Mouse (Mus musculus): ENCODE measurements around the gene Mrpl45. TPM values are rescaled to one million over a fixed set of nuclear protein-coding genes. Genes with fewer than 3 reads are reported as not detected.
"Not testable (repeated sequence)": the region's sequence is repeated elsewhere in the genome, so short reads cannot be mapped to it uniquely, and the experiment has no call there.

The Mrpl45 gene
- 7.5 to 14.9 TPM (median 11.4 TPM) in 3 replicates for total RNA-seq (2017)

DNA sequence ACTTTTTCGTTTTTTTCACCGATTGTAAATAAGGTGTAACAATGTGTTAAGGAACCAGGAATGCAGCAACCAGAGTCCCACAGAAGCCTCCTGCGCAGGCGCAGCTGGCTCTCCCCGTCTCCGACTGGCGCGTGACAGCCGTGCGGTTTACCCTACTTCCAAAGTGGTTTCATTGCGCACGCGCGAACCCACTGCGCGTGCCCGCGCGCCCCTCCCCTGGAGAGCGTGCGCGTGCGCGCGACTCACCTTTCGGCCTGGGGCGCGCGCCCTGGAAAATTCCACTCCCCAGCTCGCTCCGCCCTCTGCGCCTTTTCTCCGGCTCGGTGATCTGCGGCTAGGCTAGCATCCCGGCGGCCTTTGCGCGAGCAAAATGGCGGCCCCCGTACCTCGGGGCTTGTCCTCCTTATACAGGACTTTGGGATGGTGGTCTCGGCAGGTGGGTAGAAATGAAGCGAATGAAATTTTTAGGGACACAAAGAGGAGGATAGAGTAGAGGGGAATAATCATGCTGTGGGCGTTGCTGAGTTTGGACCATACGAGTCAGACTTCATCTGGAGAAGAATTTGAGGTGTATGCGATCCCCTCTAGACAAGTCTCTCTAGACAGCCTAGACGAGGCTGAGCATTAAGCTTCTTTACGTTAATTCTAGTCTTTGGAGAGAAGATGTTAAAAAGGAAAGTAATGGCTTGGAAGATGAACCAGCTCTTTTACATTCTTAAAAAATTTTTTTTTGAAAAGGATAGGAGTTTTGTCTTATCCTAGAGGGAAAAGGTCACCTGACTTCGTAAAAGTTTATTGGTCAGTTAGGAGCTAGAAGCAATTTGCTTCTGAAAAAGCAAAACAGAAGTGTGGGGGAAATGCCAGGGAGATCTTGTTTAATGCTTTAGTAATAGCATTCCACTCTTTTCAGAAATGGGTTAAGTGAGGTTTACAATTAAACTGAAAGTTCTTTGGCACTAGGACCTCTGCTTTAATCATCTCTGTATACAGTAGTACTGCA lies at the start of gene Mrpl45:
Gene Mrpl45 (plus strand): TSS at position 213 of the 1,000 bp plus-strand sequence.
- peak; percentile 96 for ATAC-seq (replicated peaks; ENCODE audit: insufficient number of reproducible peaks, low FRiP score, low TSS enrichment, poor library complexity, severe bottlenecking)

GRCm38 (mm10) chr11:97266544-97266943 lies 49.0 kb upstream of the Mrpl45 start:
- not testable (repeated sequence) for ATAC-seq (replicated peaks; ENCODE audit: insufficient number of reproducible peaks, low FRiP score, low TSS enrichment, poor library complexity, severe bottlenecking)

DNA sequence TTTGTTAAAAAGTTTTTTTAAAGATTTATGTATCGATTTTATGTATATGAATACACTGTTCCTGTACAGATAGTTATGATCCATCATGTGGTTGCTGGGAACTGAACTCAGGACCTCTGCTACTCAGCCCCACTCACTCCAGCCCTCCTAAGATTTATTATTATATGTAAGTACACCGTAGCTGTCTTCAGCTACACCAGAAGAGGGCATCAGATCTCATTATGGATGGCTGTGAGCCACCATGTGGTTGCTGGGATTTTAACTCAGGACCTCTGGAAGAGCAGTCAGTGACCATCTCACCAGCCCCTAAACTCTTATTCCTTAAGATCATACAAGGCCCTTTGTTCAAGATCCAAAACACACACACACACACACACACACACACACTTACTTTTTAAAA lies 45.5 kb upstream of the Mrpl45 start:
- not testable (repeated sequence) for ATAC-seq (replicated peaks; ENCODE audit: insufficient number of reproducible peaks, low FRiP score, low TSS enrichment, poor library complexity, severe bottlenecking)

DNA sequence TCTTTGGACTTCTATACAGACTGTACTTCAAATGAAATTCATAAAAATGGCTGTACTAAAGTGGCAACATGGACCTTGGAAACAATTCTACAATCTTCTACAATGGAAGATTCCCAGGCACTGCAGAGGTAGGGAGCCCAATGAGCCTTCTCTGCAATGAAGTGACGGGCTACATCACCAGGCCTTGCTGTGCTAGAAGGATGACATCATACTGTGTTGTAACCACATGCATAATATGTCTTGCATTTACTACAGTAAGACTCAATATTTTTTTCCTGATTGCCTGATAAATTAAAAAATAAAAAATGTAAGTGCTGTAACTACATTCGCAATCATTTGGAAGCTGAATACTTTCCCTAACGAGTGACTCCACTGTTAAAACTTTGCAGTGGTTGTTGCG lies 42.7 kb upstream of the Mrpl45 start:
- ATAC-seq (replicated peaks; ENCODE audit: insufficient number of reproducible peaks, low FRiP score, low TSS enrichment, poor library complexity, severe bottlenecking), result no peak

GRCm38 (mm10) chr11:97273613-97274012 lies 41.9 kb upstream of the Mrpl45 start:
- ATAC-seq (replicated peaks; ENCODE audit: insufficient number of reproducible peaks, low FRiP score, low TSS enrichment, poor library complexity, severe bottlenecking), result no peak

DNA sequence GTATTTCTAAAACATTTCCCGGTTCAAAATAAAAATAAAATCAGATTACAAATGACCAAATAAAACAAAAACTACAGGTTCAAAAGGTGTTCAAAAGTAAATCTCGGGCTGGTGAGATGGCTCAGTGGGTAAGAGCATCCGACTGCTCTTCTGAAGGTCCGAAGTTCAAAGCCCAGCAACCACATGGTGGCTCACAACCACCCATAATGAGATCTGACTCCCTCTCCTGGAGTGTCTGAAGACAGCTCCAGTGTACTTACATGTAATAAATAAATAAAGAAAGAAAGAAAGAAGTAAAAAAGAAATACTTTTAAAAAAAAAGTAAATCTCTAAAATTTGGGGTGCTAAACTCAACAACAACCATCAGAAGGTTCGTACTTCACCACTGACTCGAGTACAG lies 40.6 kb upstream of the Mrpl45 start:
- not testable (repeated sequence) for ATAC-seq (replicated peaks; ENCODE audit: insufficient number of reproducible peaks, low FRiP score, low TSS enrichment, poor library complexity, severe bottlenecking)

DNA sequence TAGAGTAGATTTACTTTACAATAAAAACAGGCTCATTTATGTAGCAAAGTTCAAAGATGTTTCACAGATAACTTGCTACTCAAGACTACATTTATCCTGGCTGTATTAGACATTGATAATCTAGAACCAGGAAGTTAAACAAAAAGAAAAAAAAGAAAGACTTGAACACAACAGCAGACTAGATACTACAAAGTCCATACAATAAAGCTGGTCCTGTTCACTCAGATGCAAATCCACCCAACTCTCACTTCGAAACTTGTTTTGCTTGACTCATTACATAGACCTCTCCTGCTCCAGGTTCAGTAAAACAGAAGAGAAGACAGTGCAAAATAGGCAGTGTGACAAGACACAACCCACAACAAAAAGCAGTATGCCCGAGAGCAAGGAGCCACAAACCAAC lies 40.2 kb upstream of the Mrpl45 start:
- no peak for ATAC-seq (replicated peaks; ENCODE audit: insufficient number of reproducible peaks, low FRiP score, low TSS enrichment, poor library complexity, severe bottlenecking)

DNA sequence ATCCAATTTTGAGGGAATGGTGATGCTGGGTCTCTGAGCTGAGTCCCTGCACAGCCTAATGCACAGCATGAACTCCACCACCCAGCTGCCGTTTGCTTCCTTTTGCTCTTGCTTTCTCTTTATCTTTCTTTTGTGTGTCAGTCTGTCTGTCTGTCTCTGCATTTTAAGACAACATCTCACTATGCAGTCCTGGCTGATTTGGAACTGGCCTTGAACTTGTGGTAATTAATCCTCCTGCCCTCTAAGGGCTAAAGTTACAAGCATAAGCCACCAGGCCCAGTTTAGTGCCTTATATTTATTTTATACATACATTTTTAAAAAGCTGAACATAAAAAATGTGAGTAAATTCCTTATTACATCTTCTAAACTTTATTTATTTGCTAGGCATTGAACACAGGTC lies 39.5 kb upstream of the Mrpl45 start:
- ATAC-seq (replicated peaks; ENCODE audit: insufficient number of reproducible peaks, low FRiP score, low TSS enrichment, poor library complexity, severe bottlenecking), result no peak

GRCm38 (mm10) chr11:97277166-97277565 lies 38.4 kb upstream of the Mrpl45 start:
- no peak for ATAC-seq (replicated peaks; ENCODE audit: insufficient number of reproducible peaks, low FRiP score, low TSS enrichment, poor library complexity, severe bottlenecking)

- no peak for ATAC-seq (replicated peaks; ENCODE audit: insufficient number of reproducible peaks, low FRiP score, low TSS enrichment, poor library complexity, severe bottlenecking)
Measured at GRCm38 (mm10) chr11:97278456-97278855, 37.1 kb upstream of the Mrpl45 start.

DNA sequence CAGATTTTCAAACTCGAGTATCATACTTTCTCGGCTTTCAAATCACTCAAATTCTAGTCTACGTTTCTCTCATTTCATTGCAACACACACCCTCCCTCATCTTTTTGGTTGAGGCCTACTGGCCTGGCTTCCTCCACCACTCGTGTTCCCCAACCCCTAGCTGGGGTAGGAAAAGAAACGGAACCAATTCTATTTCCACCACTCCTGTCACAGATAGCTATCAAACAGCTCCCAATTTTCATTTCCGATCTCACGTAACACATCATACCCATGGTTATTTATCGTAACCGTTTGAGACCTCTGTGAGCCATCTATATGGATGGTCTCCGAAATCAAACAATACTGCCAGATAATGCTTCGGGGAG lies 36.5 kb upstream of the Mrpl45 start:
- ATAC-seq (replicated peaks; ENCODE audit: insufficient number of reproducible peaks, low FRiP score, low TSS enrichment, poor library complexity, severe bottlenecking), result no peak; the same call in 1 of the 2 replicates

DNA sequence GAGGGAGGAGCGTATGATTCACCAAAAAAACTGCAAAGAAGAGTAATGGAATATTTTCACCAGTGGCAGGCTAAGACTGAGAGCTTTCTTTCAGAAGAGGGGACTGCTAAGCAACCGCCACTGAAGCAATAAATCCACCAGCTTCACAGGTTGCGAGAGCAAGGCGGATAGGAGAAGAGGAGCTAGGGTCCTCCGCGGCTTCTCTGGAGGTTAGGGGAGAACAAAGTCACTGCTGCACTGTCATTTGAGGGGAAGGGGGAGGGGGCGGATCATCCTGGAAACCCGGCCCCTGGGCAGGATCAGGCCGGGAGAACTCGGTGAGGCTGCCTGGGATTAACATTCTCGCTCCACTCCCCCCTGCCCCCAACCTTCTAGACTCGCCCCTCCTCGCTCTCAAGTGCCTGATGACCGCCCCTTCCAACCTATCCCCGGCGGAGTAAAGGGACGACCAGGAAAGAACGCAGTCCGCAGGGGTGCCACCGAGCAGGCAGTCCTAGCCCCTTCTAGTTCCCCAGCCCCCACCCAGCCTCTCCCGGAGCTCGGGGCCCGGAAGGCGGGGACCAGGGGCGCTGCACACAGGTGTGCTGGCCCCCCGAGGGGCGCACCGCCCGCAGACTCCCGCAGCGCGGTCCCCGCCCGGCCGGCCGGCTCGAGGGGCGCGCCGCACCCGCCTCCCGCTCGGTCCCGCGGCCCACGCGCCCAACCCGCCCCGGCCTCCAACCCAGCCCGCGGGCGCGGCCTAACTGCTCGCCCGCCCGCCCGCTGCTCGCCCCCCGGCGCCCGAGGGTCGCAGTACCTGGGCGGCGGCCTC lies 35.9 kb upstream of the Mrpl45 start:
- ATAC-seq (replicated peaks; ENCODE audit: insufficient number of reproducible peaks, low FRiP score, low TSS enrichment, poor library complexity, severe bottlenecking), result no peak; the same call in 1 of the 2 replicates

DNA sequence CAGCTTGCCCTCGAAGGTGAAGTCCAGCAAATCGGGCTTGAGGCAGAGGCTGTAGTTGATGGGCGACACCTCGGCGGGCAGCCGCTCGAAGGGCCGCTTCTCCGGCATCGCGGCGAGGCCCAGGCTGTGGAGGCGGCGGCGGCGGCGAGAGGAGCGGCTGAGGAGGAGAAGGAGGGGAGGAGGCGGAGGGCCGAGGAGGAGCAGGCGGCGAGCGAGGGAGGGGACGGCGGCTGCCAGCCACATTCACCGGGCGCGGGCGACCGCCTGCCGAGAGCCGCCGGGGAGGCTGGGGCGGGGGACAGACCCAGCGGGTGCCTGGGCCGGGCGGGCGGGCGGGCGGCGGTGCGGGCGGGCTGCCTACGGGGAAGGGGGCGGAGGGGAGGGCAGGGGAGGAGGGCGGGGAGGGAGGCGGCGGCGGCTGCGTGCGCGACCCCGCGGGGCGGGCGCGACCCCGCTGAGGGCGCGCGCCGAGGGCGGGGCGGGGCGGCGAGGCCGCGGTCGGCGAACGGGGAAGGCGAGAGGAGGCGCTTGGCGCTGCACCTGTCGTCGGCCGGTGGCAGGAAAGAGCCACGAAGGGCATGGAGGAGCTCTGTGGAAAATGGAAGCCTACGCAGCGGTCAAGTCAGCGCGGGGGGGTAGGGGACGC lies 35.2 kb upstream of the Mrpl45 start, which contains the start of gene Npepps:
Gene Npepps (minus strand): TSS at position 423 of the 646 bp plus-strand sequence.
- ATAC-seq (replicated peaks; ENCODE audit: insufficient number of reproducible peaks, low FRiP score, low TSS enrichment, poor library complexity, severe bottlenecking), result peak; percentile 72

DNA sequence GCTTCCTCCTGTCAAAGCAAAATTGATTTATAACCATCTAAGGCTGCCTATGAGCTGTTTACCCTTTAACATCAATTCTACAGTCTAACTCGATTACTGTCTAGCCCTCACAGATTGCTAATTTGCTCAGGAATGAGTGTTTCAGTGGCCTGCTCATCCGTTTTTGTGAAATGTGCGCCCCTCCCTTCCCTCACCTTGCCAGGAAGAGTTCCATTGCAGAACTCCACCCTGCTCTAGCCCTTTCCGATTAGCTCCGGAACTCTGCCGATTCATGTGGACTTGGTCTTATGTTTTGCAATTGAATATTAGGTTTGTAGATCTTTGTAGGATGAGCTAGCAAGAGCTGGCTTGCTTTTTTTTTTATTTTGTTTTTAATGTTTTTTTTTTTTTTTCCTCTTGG lies 33.3 kb upstream of the Mrpl45 start:
- ATAC-seq (replicated peaks; ENCODE audit: insufficient number of reproducible peaks, low FRiP score, low TSS enrichment, poor library complexity, severe bottlenecking), result no peak

GRCm38 (mm10) chr11:97284854-97285253 lies 30.7 kb upstream of the Mrpl45 start:
- no peak for ATAC-seq (replicated peaks; ENCODE audit: insufficient number of reproducible peaks, low FRiP score, low TSS enrichment, poor library complexity, severe bottlenecking)

DNA sequence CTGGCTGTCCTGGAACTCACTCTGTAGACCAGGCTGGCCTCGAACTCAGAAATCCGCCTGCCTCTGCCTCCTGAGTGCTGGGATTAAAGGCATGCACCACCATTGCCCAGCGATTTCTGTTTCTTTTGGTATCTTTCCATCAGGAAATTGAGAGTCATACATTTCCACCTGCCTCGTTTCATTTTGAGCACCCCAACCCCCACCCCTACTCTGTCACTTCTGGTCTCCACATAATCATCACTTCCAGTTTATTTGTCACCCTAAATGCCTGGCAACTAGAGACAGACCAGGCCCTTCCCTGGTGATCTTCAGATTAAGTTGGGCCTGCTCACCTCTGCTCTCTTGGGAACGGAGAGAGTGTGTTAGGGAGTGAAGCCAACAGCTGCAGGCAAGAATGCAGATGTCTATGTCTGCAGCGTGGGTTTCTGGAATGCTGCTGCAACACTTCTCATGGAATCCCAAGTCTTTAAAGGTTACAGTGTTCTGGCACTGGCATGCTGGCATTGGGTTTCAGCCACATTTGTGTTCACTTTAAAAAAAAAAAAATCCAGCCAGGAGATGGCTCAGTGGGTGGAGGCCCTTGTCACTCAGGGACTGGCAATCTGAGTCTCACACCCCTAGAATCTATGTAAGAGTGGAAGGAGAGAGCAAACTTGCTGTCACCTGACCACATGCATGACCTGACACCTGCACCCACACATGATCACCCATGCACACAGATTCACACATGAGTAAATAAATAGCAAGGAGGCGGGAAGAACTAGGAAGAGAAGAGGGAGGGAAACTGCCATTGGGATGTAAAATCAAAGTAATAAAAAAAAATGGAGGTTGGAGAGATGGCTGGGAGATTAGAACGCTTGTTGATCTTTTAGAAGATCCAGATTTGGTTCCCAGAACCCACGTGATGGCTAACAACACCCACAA lies 29.4 kb upstream of the Mrpl45 start:
- no peak for ATAC-seq (replicated peaks; ENCODE audit: insufficient number of reproducible peaks, low FRiP score, low TSS enrichment, poor library complexity, severe bottlenecking)

DNA sequence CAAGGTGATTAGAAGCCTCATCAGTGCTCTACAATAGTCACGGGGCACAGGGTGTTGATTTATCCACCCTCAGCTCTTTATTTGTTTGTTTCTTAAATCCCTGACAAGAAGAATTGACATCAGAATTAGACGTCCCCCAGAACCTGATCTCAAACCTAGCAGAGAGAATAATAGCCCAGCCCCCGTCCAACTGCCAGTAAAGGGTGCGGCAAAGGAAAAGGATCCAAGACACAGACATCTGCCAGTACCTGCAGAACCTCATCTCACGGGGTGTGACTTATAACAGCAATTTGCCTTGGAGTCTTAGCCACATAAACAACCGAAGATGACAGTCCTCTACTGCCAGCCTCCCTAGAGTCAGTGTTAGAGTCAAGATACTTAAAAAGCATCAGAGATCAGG lies 28.5 kb upstream of the Mrpl45 start:
- no peak for ATAC-seq (replicated peaks; ENCODE audit: insufficient number of reproducible peaks, low FRiP score, low TSS enrichment, poor library complexity, severe bottlenecking)

DNA sequence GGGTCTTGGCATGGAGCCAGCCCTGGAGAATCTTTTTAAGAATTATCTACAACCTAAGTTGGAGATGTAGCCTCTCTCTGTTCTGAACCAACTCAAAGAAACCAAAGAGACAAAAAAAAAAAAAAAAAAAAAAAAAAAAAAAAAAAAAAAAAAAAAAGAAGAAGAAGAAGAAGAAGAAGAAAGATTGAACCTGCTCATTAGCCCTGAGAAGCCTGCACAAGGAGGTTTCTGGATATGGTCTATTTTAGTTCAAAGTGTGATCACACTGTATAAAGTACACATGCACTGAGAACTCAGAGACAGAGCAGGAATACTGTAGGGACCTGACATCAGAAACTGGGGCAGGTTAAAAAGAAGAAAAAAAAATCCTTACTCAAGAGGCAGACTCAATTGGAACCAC lies 27.9 kb upstream of the Mrpl45 start:
- no peak for ATAC-seq (replicated peaks; ENCODE audit: insufficient number of reproducible peaks, low FRiP score, low TSS enrichment, poor library complexity, severe bottlenecking)

Measured in monocyte, adult 5-6 weeks (primary cell).